Mouse (Mus musculus) WW6 (cell line): ENCODE results near the gene Rnf126.

Experiments used
- DNase-seq: peaks from one replicate; pipeline ENCODE4 v3.0.0-alpha.2; 2013; ENCODE audit warnings: low read depth, low spot score

The Rnf126 gene

DNA sequence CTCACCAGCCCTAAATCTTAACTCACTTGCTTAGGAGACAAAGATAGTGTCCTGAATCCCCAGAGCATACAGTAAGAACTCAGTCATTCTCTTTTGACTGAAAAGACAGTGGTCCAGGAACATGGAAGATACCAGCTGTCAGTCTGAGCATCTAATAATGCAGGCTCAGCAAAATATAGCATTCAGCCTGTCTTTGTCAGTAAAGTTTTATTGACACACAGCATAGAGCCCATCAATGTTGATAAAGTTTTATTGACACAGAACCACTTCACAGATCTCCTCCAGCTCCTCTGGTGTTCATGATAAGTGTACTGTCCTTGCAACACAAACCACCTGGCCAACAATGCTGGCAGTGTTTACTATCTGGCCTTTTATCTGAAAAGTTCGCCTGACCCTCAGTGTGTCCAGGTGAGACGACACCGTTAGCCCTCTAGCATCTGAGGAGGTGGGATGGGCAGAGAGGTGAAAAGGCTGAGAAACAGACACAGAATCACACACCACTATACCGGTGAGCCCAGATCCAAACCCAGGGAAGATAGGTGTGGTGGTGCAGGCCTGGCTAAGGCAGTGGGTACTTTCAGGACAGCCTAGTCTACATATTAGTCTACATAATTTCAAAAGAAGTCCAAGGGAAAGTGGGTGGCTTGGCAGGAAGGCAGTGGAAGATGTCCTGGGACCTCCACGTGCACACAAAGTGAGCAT lies 25.7 kb upstream of the Rnf126 start:
- no peak for DNase-seq

DNA sequence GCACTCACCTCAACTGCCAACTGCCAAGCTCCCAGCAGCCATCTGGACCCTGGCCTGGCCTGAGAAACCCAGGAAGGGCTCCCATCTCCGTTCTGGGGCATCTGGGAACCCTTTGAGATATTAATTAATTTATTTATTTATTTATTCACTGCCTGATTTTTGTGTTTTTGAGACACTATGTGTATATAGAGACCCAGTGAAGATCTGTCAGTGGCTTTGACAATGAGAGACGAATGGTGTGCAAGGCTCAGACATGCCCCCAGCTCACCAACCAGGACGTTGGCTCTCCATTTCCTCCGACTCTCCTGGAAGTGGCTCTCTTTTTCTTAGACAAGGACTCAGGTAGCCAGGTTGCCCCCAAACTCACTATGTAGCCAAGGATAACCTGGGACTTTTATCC lies 24.1 kb upstream of the Rnf126 start, which contains the start of gene Prss57:
TSS of gene Prss57 (minus strand) at position 101 of the 400 bp plus-strand sequence.
- no peak for DNase-seq

DNA sequence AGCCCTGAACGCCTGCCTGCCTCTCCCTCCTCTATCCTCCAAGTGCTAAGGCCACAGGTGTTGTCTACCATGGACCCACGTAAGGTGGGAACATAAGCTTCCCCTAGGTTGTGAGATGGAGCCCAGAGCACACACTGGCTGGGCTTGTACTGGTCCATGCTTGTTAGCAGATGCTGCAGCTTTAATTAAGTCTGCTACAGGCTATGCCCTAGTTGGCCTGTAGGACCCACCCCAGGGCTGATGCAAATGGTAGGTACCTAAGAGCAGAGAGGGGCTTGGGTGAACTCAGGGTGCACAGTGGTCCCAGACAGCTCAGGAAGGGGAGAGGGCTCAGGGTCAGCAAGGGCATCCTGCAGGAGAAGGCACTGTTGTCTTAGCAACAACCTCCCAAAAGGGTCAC lies 22.8 kb upstream of the Rnf126 start:
- no peak for DNase-seq

DNA sequence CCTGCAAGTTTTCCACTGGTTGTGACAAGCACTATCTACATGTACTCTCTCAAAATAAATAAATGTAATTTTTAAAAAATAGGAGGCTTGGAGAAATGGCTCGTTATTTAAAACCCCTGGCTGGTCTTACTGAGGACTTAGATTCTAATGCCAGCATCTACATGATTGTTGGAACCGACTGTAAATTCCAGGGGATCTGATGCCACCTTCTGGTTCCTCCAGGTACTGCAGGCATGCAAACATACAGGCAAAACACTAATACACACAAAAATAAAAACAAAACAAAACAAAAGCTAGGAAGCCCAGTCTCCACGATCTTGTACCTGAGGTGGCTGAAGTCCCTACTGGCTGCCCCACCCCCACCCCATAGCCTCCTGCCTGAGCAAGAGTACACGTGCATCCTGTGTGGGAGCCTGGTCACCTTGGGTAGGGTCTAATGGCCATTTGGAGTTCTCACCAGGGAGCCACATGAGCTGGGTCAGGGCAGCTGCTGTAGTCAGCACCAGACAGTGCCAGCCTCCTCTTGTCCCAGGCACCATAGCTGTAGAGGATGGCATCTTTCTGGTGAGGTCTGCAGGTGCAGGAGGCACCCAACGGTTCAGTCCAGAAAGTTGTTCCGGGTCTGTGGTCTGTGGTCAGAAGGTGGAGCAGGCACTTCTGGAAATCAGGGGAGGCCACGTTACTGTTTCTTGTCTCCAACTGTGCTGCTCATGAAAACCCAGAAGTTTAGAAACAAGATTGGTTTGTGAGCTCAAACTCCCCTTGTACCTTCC lies 21.8 kb upstream of the Rnf126 start:
- DNase-seq = no peak

DNA sequence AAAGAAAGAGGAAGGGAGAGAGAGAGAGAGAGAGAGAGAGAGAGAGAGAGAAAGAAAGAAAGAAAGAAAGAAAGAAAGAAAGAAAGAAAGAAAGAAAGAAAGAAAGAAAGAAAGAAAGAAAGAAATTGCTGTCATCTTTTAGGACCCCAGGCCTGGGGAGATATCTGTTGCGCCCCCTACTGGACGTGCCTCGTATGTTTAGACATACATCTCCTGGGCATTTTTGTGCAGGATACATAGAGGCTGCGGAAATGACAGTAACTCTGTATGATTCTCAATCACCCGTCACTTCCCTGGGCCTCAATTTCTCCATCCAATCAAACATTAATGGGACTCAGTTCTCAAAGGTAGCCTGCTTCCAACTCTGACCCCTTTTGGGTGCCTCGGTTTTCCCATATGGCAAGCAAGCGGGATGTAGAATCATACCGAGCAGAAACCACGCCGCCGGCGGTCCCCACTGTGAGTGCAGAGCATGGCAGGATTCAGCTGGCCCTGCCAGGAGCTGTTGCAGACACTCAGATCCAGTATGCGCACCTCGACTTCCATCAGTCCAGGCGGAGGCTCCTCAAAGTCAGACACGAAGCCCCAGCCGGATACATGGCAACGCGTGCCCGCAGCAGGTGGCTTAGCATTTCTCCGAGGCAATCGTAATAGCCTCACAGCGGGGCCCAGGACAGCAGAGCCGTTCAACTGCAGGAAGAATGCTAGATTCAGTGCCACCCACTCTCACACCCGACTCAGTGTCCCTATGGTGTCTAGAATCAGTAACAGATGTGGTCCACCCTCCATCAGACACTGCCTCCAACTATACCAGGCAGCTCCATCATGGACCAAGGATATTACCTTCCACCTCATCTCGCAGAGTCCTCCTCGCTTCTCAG lies 17.4 kb upstream of the Rnf126 start:
- no peak for DNase-seq

DNA sequence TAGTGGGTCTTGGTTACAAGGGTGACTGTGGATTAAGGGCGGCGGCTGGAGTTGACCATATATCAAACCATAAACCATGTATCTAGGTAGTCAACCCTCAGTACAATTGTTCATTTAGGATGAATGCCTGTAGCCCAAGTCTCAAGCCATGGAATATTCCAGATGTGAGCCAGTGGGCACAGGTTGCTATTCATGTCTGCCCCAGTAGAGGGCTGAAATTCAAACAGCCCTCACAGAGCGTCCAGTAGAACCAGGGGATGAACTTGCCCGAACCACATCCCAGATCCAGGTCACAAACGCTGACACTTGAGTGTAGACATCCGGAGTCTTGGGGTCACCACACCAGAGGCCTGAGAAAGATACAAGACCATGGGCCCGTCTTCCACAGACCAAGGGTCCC lies 16.3 kb upstream of the Rnf126 start:
- DNase-seq = no peak

DNA sequence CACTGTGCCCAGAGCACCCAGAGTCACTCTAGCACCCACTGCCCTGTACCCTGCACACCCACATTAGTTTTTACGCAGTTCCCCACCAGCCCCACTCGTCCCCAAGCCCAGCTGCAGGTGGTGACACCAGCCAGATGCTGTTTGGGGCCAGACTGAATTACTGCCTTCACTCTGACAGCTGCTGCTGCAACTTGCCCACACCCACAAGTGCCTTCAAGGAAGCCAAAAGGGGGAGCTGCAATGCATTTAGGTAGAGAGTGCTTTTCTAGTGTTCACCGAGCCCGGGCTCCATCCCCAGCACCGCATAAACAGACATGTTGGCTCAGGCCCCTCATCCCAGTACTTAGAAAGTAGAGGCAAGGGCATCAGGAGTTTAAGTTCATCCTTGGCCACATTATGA lies 15.2 kb upstream of the Rnf126 start:
- DNase-seq = no peak

DNA sequence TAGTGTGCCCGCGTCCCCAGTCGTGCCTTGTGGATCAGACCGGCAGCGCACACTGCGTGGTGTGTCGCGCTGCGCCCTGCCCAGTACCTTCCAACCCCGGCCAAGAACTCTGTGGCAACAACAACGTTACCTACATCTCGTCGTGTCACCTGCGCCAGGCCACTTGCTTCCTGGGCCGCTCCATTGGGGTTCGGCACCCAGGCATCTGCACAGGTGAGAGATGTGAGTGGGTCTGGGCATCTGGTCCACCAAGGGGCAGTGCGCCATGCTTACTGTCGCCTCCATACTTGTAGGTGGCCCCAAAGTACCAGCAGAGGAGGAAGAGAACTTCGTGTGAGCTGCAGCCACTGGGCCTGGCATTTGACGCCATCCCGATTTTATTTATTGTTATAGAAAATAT lies 14.4 kb upstream of the Rnf126 start:
- DNase-seq = no peak

DNA sequence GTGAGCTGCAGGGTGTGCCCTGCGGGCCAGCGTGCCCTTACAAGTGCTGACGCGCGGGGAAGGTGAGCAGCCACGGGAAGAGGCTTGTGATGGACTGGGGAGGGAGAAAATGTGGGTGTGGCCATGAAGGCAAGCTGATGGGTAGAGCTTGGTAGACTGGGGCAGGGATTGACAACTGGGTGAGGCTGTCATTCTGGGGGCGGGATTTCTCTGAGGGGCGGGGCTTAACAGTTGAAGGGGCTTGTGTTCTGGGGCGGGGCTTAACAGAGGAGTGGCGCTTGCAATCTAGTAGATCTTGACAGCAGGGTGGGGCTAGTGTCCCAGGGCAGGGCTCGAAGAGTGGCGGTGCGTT lies 13.9 kb upstream of the Rnf126 start:
- DNase-seq = no peak

DNA sequence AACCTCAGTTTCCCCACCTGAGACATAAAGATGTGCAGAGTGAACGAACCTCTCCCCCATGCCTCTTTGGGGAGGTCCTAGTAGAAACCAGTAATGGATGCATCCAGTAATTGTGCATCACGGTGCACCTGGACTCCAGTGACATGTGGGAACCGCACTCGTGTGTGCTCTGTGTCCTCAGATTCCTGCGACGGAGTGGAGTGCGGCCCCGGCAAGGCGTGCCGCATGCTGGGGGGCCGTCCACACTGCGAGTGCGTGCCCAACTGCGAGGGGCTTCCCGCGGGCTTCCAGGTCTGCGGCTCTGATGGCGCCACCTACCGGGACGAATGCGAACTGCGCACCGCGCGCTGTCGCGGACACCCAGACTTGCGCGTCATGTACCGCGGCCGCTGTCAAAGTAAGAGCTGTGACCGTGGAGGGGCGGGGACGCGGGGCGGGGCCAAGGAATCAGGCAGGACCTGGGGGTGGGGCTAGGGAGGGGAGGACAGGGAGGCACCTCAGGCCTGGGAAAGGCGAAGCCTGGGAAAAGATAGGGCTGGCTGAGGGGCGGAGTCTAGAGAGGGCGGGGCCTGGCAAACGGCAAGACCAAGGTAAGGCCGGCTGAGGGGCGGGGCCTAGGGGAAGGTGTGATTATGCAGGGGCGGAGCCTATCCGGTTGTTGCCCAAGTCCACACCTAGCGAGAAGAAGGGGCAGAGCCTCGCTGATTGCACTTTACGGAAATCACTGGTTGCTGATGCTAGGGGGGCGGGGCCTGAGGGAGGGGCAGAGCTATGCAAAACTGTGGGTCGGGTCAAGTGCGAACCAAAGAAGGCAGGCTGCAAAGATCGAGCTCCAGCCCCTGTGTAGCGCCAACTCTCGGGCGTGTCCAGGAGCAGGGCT lies 13.3 kb upstream of the Rnf126 start:
- peak; percentile 98 for DNase-seq

DNA sequence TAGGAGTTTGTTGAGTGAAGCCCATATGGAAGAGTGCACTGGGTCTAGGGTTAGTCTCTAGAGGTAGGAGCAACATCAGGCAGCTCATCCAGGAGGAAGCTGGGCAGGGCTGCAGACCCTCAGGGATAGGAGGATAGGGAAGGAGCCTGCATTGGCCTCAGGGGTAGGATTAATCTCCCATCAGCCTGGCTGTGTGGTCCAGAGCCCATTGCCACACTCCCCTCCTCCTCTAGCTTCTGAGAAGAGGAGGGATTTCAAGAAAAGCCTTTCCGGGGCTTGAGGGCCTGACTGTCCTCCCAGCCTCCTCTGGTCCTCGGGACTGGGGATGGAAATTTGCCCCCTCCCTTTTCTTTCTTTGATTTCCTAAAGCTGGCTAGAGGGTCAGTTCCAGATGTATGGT lies 12.4 kb upstream of the Rnf126 start:
- DNase-seq = no peak

DNA sequence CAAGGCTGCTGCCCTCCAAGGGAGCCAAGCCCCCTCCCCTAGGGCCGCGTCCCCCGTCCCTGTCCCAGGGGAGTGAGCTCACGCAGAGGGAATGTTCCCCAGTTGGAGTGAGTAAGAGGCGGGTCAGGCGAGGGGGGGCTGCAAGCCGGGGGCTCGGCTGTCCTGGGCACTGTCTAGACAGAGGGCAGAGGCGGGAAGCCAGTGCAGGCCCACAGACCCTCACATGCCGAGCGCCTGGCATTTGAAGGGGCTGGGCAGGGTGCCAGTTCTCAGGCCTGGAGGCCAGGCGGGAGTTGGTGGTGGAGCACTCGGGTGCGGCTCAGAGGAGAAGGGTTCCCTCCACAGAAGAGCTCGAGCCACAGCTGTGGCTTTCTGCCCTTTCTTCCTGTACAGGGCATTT lies 11.3 kb upstream of the Rnf126 start:
- DNase-seq = no peak

DNA sequence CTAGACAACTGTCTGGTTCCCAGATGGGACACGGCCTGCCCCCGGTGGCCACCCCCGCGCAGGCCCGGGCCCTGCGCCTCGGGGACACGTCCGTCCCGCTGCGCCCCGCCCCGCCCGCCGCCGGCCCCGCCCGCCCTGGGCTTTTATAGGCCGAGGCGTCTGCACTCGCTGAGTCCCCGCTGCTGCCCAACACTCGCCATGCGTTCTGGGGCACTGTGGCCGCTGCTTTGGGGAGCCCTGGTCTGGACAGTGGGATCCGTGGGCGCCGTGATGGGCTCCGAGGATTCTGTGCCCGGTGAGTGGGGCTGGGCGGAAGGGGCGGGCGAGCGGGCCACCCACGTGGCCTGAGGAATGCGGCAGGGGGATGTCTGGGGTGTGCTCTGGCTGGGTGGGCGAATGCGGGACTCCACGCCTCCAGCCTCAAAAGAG lies 10.4 kb upstream of the Rnf126 start, which contains the start of gene Fstl3:
TSS of gene Fstl3 (plus strand) at position 170 of the 429 bp plus-strand sequence.
- DNase-seq = no peak

DNA sequence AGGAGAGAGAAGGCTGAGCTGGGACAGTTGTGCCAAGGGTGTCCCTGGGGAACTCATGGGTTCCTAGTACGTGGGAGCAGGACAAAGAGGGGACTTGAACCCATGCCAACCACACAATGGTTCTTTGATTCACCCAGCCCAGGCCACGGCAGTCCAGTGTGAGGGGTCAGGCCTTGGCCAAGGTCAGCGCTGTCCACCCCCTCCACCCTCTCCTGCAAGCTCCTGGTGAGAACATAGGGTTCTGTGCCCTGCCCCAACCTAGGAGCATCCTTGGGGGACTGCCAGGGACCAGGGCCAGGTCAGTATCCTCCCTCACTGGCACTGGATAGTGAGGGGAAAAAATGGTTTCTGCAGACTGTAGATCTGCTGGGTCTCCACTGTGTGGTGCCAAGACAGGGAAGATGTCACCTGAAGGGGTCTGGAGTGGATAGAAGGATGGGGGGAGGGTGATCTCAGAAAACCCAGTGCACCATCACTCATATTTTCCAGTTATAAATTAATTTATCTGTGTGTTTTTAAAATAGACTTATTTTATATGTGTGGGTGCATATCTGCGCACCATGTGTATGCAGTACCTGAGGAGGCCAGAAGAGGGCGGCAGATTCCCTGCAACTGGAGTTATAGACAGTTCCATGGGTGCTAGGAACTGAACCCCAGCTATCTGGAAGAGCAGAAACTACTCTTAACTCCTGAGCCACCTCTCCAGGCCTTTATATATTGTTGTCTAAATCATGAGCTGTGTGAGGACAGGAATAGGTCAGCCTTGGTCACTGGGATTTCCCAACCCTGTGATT lies 7.9 kb upstream of the Rnf126 start:
- DNase-seq = no peak

DNA sequence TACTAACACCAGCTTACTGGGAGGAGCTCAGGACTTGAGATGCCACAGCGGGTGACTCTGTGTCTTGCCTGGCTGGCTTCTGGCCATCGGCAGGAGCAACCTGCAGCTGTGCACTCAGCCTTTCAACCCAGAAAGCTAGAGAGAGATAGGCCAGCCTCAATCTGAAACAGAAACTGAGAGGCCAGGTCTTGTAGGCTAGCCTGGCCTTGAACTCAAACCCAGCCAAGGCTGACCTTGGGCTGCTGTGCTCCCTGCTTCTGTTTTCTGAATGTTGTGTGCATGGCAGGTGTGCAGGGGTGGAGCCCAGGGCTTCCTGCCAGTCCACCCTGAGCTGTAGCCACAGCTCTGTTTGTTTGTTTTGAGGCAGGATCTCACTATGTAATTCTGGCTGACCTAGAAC lies 6.5 kb upstream of the Rnf126 start:
- no peak for DNase-seq

DNA sequence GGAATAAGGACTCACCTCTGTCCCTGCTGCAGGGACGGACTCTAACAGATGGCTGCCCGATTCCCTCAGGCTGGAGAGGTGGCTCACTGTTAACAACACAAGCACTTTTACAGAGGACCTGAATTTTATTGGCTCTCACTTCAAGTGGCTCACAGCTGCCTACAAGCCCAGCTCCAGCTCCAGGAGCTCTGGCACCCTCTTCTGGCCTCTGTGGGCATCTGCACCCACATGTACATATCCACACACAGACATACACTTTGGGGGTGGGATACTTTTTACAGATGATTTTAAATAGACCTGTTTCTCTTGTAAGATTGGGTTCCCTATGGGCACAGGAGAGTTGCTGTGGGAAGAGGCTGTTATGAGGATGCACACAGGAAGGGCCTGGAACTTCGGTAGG lies 5.6 kb upstream of the Rnf126 start:
- DNase-seq = no peak

DNA sequence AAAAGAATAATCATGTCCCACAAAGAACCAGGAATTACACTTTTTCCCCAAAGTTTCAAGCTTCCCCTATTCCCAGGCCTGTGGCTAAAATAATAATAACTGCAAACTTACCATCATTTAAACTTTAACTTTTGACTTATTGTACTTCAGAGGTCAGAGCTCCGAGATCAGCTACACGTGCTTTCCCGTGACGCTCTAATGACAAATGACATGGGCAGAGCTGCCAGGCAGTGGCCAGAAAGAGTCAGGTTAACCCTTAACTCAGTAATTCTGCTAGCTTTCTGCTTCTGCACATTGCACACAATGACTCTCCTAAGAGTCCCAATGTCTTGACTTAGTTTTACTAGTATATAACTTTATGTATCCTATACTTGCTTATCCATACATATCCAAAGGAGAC lies 2.6 kb upstream of the Rnf126 start:
- DNase-seq = no peak

DNA sequence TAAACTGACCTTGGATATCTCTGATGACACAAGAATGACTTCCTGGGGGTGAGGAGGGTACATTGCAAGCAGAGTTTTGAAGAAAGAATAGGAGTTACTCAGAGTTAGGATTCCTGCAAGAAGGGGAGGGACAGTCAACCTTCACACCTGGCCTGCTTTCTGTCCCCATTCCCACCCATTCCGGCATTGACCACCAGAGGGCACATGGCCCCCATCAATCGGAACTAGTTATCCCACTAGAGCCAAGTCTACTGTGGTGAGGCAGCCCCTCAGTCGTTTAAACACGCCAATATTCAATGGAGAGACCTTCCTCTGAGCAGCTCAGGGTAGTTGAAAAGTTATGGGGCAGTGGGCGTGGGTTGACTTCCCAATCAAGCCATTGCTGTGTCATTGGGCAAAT lies 1.6 kb upstream of the Rnf126 start:
- no peak for DNase-seq

DNA sequence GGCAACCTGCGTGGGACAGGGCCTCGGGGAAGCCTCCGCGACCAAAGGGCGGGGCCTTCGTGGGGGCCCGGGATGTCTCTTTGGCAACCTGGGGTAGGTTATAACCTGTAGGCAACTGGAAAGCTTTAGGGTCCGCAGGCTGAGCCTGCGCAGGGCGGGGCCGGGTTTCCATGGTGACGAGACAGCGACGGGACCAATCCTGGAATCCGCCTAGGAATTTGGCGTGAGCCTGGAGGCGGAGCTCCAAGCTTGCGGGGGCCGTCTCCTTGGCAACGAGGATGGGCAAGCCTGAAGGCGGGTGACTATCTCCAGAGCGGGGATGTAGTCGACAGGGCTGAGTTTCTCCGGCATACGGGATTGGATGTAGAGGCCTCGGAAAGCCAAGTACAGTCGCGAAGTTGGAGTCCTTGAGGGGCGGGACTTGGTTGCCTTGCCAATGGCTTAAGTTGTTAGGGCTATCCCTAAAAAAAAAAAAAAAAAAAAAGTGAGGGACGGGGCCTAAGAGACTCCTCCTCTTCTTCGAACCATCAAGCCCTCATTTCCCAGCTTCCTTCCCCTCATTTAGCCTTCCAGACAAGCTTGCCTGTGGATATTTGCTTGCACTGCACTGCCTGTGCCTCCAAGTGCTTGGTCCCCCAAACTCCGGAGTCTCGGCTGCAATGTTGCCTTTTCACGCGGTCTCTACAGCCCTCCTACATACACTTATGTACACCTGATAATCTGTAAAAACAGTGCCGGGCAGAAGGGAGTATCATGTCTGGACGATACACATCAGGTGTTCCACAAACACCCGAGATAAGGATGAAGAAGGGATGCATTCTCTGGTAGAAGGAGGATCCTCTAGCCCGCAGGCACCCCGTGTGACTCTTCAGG lies 856 bp upstream of the Rnf126 start:
- DNase-seq = peak; percentile 90
